Mouse (Mus musculus) kidney, postnatal 10 days (tissue): Measurements from ENCODE around the gene Zfp13.
"Not testable (repeated sequence)": the region's sequence is repeated elsewhere in the genome, so short reads cannot be mapped to it uniquely, and the experiment has no call there.

Experiments used
- DNase-seq: peaks from one replicate; pipeline ENCODE4 v3.0.0; 2021; ENCODE audit warnings: mixed read lengths

Gene Zfp13

GRCm38 (mm10) chr17:23531408-23531807 is 67.9 kb downstream of the Zfp13 start:
- not testable (repeated sequence) for DNase-seq
